Mouse (Mus musculus): ENCODE data around the gene Krt35. TPM values are rescaled to one million over a fixed set of nuclear protein-coding genes. Genes with fewer than 3 reads are reported as not detected.

Krt35 gene
- not detected for polyA plus RNA-seq (2014; fragmentation: Illumina TruSeq; extraction: RNeasy Lipid Tissue Mini Kit (QIAGEN cat#74804); ENCODE audit: low read depth, low replicate concordance)

DNA sequence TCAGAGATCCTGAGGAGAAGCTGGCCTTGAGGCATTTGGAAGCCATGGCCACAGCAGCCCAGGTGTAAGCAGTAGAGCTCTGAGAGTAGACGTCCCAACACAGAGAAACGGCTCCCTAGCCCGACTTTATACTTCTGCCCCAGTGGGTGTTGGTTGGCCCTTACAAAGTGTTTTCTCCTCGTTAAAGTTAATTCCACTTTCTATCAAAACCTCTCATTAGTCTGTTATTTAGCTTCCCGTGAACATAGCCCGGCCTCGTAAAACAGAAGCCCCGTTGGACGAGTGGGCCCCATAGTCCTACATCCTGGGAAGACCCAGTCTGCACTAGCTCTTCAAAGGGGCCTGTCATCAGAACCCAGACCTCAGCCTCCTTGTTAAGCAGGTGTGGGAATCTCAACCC, at the start of gene Krt35:
TSS of gene Krt35 (minus strand) at position 101 of the 400 bp plus-strand sequence.

DNA sequence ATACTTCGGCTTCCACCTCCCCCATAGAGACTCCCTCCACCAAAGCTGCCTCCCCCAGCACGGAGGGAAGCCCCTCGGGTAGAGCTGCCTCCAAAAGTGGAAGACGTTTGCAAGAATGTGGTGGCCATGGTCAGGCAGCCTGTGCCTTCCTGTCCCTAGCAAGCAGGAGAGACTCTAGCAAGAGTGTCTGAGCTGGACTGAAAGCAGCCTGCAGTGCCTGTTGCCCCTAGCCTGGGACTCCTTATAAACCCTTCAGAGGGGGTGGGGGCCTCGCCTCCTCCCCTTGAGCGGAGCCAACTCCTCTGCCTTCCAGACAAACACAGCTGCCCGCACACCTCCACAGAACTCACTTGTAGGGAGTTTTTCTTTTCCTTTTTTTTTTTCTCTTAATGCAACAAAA, 39.7 kb upstream of the Krt35 start, which contains the start of gene Krt15:
TSS of gene Krt15 (minus strand) at position 198 of the 400 bp plus-strand sequence.

DNA sequence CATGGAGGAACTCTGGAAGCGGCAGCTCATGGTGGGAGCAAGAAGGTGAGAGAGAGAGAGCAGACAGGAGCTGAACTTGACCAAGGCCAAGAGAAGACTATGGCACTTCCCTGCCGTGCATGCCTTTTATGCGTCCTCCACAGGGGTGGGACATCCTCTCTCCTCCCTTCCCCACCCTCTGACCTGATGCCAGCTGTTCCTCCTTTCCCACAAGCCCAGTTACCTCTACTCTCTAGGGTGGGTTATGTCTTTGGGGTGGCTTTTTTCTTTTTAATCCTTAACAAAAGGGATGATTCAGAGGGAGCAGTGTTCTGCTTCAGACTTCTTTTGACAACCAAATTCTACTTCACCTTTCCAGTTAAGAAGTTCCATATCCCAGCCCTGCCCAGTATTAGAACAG, 25.4 kb upstream of the Krt35 start, which contains the start of gene Krt13:
TSS of gene Krt13 (minus strand) at position 101 of the 400 bp plus-strand sequence.

GRCm38 (mm10) chr11:100105576-100106122, 9.6 kb upstream of the Krt35 start, which contains the start of gene Krt36:
TSS of gene Krt36 (minus strand) at chr11:100105626.

GRCm38 (mm10) chr11:100087861-100088260, 8.2 kb downstream of the Krt35 start, which contains the start of gene Krt32:
TSS of gene Krt32 (minus strand) at chr11:100088226.

GRCm38 (mm10) chr11:100050451-100050850, 45.6 kb downstream of the Krt35 start, which contains the start of gene Krt31:
TSS of gene Krt31 (minus strand) at chr11:100050551.

Other genes with a start within 250 kb of the Krt35 start
- not detected for gene Krtap4-16, start 244.6 kb downstream of the Krt35 start, polyA plus RNA-seq (2014; fragmentation: Illumina TruSeq; extraction: RNeasy Lipid Tissue Mini Kit (QIAGEN cat#74804); ENCODE audit: low read depth, low replicate concordance)
- gene Gm11568, start 238.3 kb downstream of the Krt35 start, polyA plus RNA-seq (2014; fragmentation: Illumina TruSeq; extraction: RNeasy Lipid Tissue Mini Kit (QIAGEN cat#74804); ENCODE audit: low read depth, low replicate concordance): not detected
- gene Gm11559, start 231.8 kb downstream of the Krt35 start, polyA plus RNA-seq (2014; fragmentation: Illumina TruSeq; extraction: RNeasy Lipid Tissue Mini Kit (QIAGEN cat#74804); ENCODE audit: low read depth, low replicate concordance): not detected
- not detected for gene Krtap9-1, start 222.9 kb downstream of the Krt35 start, polyA plus RNA-seq (2014; fragmentation: Illumina TruSeq; extraction: RNeasy Lipid Tissue Mini Kit (QIAGEN cat#74804); ENCODE audit: low read depth, low replicate concordance)
- gene Gm11567, start 217.1 kb downstream of the Krt35 start, polyA plus RNA-seq (2014; fragmentation: Illumina TruSeq; extraction: RNeasy Lipid Tissue Mini Kit (QIAGEN cat#74804); ENCODE audit: low read depth, low replicate concordance): not detected
- not detected for gene Krtap31-1, start 188.3 kb downstream of the Krt35 start, polyA plus RNA-seq (2014; fragmentation: Illumina TruSeq; extraction: RNeasy Lipid Tissue Mini Kit (QIAGEN cat#74804); ENCODE audit: low read depth, low replicate concordance)
- 0.49 TPM for gene Gm11565, start 181.5 kb downstream of the Krt35 start, polyA plus RNA-seq (2014; fragmentation: Illumina TruSeq; extraction: RNeasy Lipid Tissue Mini Kit (QIAGEN cat#74804); ENCODE audit: low read depth, low replicate concordance)
- not detected for gene Krtap31-2, start 159.9 kb downstream of the Krt35 start, polyA plus RNA-seq (2014; fragmentation: Illumina TruSeq; extraction: RNeasy Lipid Tissue Mini Kit (QIAGEN cat#74804); ENCODE audit: low read depth, low replicate concordance)
- not detected for gene Krtap9-5, start 147.8 kb downstream of the Krt35 start, polyA plus RNA-seq (2014; fragmentation: Illumina TruSeq; extraction: RNeasy Lipid Tissue Mini Kit (QIAGEN cat#74804); ENCODE audit: low read depth, low replicate concordance)
- not detected for gene Krtap29-1, start 117.2 kb downstream of the Krt35 start, polyA plus RNA-seq (2014; fragmentation: Illumina TruSeq; extraction: RNeasy Lipid Tissue Mini Kit (QIAGEN cat#74804); ENCODE audit: low read depth, low replicate concordance)
- not detected for gene Krtap16-1, start 109.6 kb downstream of the Krt35 start, polyA plus RNA-seq (2014; fragmentation: Illumina TruSeq; extraction: RNeasy Lipid Tissue Mini Kit (QIAGEN cat#74804); ENCODE audit: low read depth, low replicate concordance)
- not detected for gene Krtap17-1, start 102.2 kb downstream of the Krt35 start, polyA plus RNA-seq (2014; fragmentation: Illumina TruSeq; extraction: RNeasy Lipid Tissue Mini Kit (QIAGEN cat#74804); ENCODE audit: low read depth, low replicate concordance)
- not detected for gene Krt33a, start 80.0 kb downstream of the Krt35 start, polyA plus RNA-seq (2014; fragmentation: Illumina TruSeq; extraction: RNeasy Lipid Tissue Mini Kit (QIAGEN cat#74804); ENCODE audit: low read depth, low replicate concordance)
- not detected for gene Krt33b, start 66.4 kb downstream of the Krt35 start, polyA plus RNA-seq (2014; fragmentation: Illumina TruSeq; extraction: RNeasy Lipid Tissue Mini Kit (QIAGEN cat#74804); ENCODE audit: low read depth, low replicate concordance)
- not detected for gene Krt34, start 54.7 kb downstream of the Krt35 start, polyA plus RNA-seq (2014; fragmentation: Illumina TruSeq; extraction: RNeasy Lipid Tissue Mini Kit (QIAGEN cat#74804); ENCODE audit: low read depth, low replicate concordance)
- gene Krt31, start 45.7 kb downstream of the Krt35 start, polyA plus RNA-seq (2014; fragmentation: Illumina TruSeq; extraction: RNeasy Lipid Tissue Mini Kit (QIAGEN cat#74804); ENCODE audit: low read depth, low replicate concordance): not detected
- not detected for gene Krt32, start 8.0 kb downstream of the Krt35 start, polyA plus RNA-seq (2014; fragmentation: Illumina TruSeq; extraction: RNeasy Lipid Tissue Mini Kit (QIAGEN cat#74804); ENCODE audit: low read depth, low replicate concordance)
- gene Krt36, start 9.4 kb upstream of the Krt35 start, polyA plus RNA-seq (2014; fragmentation: Illumina TruSeq; extraction: RNeasy Lipid Tissue Mini Kit (QIAGEN cat#74804); ENCODE audit: low read depth, low replicate concordance): not detected
- not detected for gene Krt13, start 25.3 kb upstream of the Krt35 start, polyA plus RNA-seq (2014; fragmentation: Illumina TruSeq; extraction: RNeasy Lipid Tissue Mini Kit (QIAGEN cat#74804); ENCODE audit: low read depth, low replicate concordance)
- not detected for gene Krt15, start 39.7 kb upstream of the Krt35 start, polyA plus RNA-seq (2014; fragmentation: Illumina TruSeq; extraction: RNeasy Lipid Tissue Mini Kit (QIAGEN cat#74804); ENCODE audit: low read depth, low replicate concordance)
- gene Krt19, start 52.4 kb upstream of the Krt35 start, polyA plus RNA-seq (2014; fragmentation: Illumina TruSeq; extraction: RNeasy Lipid Tissue Mini Kit (QIAGEN cat#74804); ENCODE audit: low read depth, low replicate concordance): not detected
- not detected for gene Krt9, start 97.0 kb upstream of the Krt35 start, polyA plus RNA-seq (2014; fragmentation: Illumina TruSeq; extraction: RNeasy Lipid Tissue Mini Kit (QIAGEN cat#74804); ENCODE audit: low read depth, low replicate concordance)
- gene Krt14, start 111.3 kb upstream of the Krt35 start, polyA plus RNA-seq (2014; fragmentation: Illumina TruSeq; extraction: RNeasy Lipid Tissue Mini Kit (QIAGEN cat#74804); ENCODE audit: low read depth, low replicate concordance): not detected
- gene Krt16, start 152.7 kb upstream of the Krt35 start, polyA plus RNA-seq (2014; fragmentation: Illumina TruSeq; extraction: RNeasy Lipid Tissue Mini Kit (QIAGEN cat#74804); ENCODE audit: low read depth, low replicate concordance): not detected
- gene Krt17, start 164.8 kb upstream of the Krt35 start, polyA plus RNA-seq (2014; fragmentation: Illumina TruSeq; extraction: RNeasy Lipid Tissue Mini Kit (QIAGEN cat#74804); ENCODE audit: low read depth, low replicate concordance): not detected
- not detected for gene Krt42, start 173.6 kb upstream of the Krt35 start, polyA plus RNA-seq (2014; fragmentation: Illumina TruSeq; extraction: RNeasy Lipid Tissue Mini Kit (QIAGEN cat#74804); ENCODE audit: low read depth, low replicate concordance)
- gene Eif1, start 223.6 kb upstream of the Krt35 start, polyA plus RNA-seq (2014; fragmentation: Illumina TruSeq; extraction: RNeasy Lipid Tissue Mini Kit (QIAGEN cat#74804); ENCODE audit: low read depth, low replicate concordance): 2,357 TPM
- not detected for gene Gast, start 238.2 kb upstream of the Krt35 start, polyA plus RNA-seq (2014; fragmentation: Illumina TruSeq; extraction: RNeasy Lipid Tissue Mini Kit (QIAGEN cat#74804); ENCODE audit: low read depth, low replicate concordance)